Mouse (Mus musculus) heart, postnatal 10 days (tissue): ENCODE data around the gene Kif5c. TPM values are rescaled to one million over a fixed set of nuclear protein-coding genes. Genes with fewer than 3 reads are reported as not detected.

Experiments
- DNase-seq, 2 experiments: peaks; one replicate each; pipeline ENCODE4 v3.0.0; 2021
- intact Hi-C: fragments of 180-260 bp; cut with DNase I; formaldehyde crosslinking; loops from one replicate; pipeline ENCODE4 v1.15.1; 2025
- total RNA-seq, 2 experiments: library from RNA; stranded (reverse); gene quantifications; 2 replicates each; pipeline ENCODE4 v1.2.3; 2021

Kif5c gene
- total RNA-seq, 2 experiments from 2014 or later = 0.74 to 0.89 TPM

DNA sequence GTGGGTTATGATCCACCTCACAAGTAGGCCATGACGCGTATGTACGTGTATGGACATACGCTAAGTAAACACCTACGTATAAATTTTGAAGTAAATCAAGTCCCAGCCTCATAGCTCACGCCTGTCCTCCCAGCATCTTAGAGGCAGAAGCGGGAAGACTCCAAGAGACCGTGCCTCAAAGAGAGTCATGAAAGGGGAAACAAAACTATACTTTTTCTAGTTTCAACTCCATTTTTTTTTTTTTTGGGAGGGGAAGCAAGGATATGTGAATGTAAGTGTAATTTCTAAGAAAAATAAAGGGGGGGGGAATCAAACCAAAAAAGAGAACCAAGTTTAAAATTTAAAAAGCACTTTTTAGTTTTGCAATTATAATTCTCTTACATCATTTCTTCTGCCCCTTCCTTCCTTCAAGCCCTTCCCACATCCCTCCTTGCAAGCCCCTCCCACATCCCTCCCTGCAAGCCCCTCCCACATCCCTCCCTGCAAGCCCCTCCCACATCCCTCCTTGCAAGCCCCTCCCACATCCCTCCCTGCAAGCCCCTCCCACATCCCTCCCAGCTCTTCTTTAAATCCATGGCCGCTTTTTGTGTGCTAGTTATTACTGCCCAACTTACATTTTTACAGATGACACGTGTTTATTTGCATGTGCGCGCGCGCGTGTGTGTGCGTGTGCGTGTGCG is 98.5 kb downstream of the Kif5c start:
- no peak for DNase-seq
- intact Hi-C loops = no loop called here

DNA sequence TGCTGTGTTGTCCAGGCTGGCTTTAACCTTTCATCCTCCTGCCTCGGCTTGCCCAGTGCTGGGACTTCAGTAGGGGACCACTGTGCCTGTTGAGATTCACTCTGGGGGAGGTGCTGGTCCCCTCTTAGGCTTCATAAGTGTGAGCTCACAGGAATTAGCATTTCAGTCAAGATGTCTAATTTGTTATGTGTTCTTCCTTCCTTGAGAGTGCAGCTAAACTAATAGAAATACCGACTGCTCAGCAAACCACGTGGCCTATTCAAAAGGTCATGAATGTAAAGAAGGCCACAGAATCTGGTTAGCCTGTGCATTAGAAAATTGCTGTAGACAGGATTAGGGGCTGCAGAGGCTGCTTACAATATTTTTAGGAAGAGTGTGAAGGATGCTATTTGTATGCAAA is 99.4 kb downstream of the Kif5c start:
- intact Hi-C loops = no loop called here
- DNase-seq = no peak

DNA sequence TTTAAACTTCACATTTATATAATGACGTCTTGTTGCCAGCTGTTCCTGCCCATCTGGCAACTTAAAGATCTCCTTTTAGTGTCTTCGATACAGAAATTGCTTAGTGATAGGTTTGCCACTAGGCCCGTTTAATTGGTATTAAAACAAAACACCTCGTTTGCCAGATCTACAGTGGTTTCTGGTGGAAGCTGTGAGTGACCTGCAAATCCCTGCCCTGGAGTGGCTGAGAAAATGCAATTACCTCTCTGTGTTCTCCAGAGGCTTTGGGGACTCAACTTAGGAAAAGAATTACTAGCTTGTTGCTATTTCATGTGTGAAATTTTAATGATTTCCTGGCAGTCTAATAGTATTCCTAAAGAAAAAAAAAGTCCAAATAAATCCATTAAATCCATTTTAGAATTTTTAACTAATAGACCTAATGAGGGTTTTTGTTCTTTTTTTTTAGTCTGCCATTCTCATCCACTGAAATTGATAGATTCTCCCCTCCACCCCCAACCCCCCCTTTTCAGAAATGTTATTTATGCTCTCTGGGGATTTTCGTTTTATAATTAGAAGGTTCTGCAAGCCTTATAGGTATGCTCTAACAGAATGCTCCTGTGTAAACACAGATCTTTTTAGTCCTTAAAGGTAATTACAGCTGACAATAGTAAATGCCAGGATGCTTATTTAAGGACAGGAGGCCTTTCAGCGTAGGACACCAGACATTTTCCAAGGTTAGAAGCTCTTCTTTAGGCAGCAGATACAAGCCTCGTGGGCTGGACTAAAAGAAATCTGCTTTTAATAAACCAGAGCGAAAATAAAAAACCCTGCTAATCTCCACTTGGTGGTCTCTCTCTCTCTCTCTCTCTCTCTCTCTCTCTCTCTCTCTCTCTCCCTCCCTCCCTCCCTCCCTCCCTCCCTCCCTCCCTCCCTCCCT is 100.1 kb downstream of the Kif5c start:
- intact Hi-C loops = no loop called here
- DNase-seq = no peak

DNA sequence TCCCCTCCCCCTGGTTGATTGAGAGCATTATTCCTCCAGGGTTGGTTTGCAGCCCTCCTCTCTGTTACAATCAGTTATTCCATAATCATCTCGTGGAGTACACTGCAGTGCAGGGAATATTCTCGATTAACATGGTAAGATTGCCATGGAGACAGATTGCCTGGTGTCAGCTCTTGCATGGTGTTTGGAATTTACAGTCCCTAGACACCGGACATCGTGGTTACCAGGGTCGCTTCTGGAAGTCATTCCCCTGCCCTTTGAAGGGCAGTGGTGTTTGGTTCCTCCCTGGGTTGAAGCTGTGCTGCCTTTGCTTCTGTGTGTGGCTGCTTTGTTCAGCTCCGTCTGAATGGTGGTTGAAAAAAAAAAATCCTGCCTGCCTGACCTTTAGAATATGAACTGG is 100.8 kb downstream of the Kif5c start:
- DNase-seq = no peak
- intact Hi-C loops = loop anchor here (10.0 kb wide), 1 partner anchor 175 kb away; no protein-coding TSS in a partner anchor

DNA sequence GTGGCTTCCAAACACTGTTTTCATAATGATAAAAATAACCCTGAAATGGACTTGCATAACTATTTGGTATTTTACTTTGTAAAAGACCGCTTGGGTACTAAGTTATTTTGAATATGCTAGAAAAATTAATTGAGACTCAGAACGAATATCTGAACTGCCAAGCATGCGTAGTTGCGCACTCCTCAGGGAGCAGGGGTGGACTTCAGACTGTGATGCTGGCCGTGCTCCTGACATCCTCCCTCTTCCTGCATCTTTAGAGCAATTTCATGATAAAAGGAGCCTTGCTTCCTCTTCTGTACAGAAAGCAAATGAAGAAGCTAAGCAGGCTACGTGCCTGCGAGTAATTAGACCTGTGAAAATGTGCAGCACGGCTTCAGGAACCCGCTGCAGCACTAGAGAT is 101.2 kb downstream of the Kif5c start:
- peak; percentile 27 to 39 for DNase-seq
- intact Hi-C loops = loop anchor here (10.0 kb wide), 1 partner anchor 176 kb away; no protein-coding TSS in a partner anchor

DNA sequence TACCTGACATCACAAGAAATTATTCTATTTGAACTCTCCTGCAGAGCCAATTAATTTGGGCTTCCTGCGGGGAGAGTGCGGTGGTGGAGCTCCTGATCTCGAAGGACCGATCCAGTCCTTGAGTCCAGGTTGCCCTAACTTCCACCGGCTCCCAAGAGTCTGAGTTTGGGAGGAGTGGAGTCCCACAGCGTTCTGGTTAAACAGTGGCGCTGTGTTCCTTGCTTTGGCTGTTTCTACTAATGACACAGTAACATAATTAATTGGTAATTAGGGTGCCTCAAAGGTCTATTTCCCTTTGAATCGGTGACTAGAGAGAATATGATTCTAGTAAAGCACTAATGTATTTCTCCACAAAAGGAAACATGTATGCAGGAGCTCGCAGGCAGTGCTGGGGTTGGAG is 103.2 kb downstream of the Kif5c start:
- DNase-seq = no peak
- intact Hi-C loops = loop anchor here (10.0 kb wide), 1 partner anchor 178 kb away; no protein-coding TSS in a partner anchor

DNA sequence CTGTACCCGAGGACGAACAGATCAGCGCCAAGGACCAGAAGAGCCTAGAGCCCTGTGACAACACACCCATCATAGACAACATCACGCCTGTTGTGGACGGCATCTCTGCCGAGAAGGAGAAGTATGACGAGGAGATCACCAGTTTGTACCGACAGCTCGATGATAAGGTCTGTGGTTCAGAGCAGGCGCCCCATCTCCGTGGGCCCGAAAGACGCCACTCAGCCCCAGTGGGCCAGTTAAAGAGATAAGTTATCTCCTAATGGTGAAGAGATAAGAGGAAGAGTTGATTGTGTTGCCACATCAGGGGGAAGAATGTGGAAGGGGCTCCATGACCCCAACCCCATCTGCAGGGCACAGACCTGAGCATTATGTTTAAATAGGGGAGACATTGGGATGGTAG is 103.9 kb downstream of the Kif5c start:
- intact Hi-C loops = loop anchor here (10.0 kb wide), 1 partner anchor 178 kb away; no protein-coding TSS in a partner anchor
- no peak for DNase-seq

DNA sequence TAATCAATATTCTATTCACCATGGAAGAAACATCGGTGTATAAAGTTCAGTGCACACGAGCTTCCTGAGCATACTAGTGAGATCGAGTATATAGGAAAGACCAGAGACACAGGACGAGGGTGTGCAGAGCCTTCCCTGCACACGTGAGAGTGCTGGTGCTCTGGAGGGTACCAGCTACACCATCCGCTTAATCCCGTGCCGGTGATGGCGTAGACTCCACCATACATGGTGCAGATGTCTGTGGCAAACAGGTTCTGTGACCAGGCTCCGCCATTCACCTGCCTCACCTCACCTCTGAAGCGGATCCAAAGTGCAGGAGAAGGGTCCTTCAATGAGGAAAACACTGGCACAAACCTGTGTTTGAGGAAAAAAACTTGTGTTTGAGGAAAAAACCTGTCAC is 107.6 kb downstream of the Kif5c start:
- intact Hi-C loops = loop anchor here (2.0 to 10.0 kb wide), 3 partner anchors 182 to 368 kb away; no protein-coding TSS in a partner anchor
- no peak for DNase-seq

DNA sequence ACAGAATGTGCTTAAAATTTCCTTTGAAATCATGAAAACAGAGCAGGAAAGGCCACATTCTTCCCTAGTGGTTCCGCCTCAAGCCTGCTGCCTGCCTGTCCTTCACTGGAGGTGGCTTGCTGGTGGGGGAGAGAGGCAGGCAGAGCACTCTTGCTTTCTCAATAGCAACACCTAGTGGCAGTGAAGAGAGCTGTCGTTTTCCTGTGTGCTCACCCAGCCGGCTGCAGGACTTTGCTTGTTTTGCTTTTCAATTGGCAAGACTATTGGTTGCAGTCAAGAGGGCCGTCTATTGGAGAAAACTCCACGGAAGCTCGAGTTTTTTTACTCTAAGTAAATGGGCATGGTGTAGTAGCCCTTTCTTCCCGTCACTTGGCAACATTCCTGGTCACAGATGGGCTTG is 108.1 kb downstream of the Kif5c start:
- intact Hi-C loops = loop anchor here (2.0 to 10.0 kb wide), 3 partner anchors 182 to 368 kb away; no protein-coding TSS in a partner anchor
- DNase-seq = peak; percentile 76

DNA sequence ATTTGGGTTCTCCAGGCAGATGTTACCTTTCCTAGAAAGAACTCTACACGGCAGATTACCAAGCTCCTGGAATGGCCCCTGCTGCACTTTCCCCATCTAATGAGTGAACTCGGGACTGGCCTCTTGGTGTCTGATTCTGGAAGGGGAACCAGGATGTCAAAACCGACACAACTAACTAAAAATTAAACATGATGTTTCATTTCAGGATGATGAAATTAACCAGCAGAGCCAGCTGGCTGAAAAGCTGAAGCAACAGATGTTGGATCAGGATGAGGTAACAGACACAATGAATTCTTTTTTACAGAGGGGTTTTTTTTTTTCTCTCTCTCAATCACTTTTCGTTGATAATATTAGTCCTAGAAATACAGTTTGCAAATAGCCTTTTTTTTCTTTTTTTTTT is 108.6 kb downstream of the Kif5c start:
- peak; percentile 57 to 59 for DNase-seq
- intact Hi-C loops = loop anchor here (2.0 to 10.0 kb wide), 3 partner anchors 183 to 369 kb away; no protein-coding TSS in a partner anchor

DNA sequence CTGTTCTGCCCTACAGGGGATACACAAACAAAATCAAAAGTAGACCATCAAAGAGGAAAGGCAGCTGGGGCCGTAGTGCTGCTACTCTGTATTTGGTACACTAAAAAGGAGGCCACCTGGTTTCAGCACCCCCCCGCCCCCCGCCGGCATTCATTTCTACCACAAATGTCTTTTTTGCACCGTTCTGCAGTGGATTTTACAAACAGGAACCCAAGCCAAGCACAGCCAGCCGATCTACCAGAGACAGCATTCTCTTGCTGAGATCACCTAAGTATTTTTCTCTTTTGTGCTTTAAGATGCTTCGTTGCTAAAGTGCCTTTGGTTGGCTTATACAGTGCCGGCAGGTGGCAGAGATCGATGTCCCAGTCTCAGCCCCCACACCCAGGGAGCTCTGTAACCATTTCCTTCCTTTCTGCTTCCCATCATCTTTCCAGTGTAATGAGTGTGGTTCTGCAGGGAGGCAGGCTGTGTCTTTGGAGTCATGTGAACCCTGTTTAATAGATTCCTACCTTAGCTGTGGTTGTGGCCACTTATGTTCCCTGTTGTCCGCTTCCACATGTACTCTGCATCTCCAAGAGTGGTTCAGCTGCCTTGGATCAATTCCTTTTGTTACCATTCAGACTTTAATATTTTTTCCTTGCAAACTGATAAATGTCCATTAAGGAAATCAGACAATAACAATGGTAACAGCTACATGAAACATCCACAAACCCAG is 110.0 kb downstream of the Kif5c start:
- intact Hi-C loops = loop anchor here (10.0 kb wide), 1 partner anchor 184 kb away; no protein-coding TSS in a partner anchor
- no peak for DNase-seq

DNA sequence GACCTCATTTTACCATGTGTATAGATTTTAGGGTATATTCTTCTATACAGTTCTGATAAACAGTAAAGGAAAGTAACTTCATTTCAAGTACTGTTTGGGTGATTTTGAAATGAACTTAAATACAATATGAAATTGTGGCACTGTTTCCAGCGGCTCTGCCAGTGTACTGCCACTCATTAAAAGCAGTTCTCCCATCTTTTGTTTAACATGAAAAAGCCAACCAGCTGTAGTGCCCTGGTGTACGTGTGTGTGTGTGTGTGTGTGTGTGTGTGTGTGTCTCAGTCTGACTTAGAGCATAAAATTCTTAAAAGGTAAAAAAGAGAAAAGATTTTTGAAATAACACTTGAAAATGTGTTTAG is 110.5 kb downstream of the Kif5c start:
- DNase-seq = no peak
- intact Hi-C loops = loop anchor here (10.0 kb wide), 1 partner anchor 185 kb away; no protein-coding TSS in a partner anchor

DNA sequence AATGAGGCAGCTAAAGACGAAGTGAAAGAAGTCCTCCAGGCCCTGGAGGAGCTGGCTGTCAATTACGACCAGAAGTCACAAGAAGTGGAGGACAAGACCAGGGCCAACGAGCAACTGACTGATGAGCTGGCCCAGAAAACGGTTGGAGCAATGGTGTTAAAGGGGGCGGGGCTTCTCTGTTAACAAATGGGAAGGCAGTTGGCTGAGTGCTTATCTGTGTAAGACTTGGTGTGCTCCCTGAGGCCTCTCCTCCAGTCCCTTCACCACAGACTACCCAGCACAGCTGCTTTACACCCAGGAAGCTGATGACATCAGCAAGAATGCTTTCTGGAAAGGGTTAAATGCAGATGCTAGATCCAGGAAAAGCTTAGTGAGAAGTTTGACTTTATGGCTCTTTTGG is 111.1 kb downstream of the Kif5c start:
- peak in 1 of 2 experiments; percentile 22 for DNase-seq
- intact Hi-C loops = loop anchor here (5.0 kb wide), 1 partner anchor 823 kb away; no protein-coding TSS in a partner anchor

DNA sequence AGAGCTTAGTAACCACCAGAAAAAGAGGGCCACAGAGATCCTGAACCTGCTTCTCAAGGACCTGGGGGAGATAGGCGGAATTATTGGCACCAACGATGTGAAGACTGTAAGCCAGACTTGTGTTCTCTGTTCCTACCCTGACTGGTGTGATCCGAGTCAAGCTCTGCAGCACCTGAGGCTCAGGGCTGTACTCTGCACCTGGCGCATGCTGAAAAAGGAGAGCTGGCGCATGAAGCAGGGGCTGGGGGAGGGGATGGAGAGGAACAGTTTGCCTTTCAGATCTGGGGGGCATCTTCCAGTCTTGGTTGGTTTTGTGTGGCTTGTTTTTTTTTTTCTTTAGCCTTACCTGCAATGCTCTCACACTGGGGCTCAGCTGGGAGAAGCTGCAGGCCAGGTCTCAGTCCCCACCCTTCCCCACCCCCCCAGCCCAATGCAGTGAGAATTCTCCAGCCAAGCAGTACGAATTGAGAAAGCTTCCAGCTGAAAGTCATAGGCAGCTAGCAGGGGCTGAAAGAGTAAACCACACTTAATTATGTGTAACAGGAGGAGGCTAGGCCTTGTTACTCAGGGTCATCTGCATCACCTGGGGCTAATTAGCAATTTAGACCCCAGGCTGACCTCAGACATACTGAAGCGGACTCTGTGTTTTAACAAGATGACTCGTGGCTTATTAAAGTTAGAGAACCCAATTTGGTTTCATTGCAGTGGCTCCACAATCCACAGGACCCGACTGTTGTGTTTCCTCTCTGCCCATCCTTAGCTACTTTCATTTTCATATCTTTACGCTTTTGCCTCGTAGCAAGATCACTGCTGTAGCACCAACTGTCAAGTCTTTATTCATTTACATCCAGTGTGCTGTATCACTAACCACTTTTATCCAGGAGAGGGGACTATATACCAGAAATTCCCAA is 113.9 kb downstream of the Kif5c start:
- intact Hi-C loops = loop anchor here (5.0 kb wide), 1 partner anchor 826 kb away; no protein-coding TSS in a partner anchor
- no peak for DNase-seq

DNA sequence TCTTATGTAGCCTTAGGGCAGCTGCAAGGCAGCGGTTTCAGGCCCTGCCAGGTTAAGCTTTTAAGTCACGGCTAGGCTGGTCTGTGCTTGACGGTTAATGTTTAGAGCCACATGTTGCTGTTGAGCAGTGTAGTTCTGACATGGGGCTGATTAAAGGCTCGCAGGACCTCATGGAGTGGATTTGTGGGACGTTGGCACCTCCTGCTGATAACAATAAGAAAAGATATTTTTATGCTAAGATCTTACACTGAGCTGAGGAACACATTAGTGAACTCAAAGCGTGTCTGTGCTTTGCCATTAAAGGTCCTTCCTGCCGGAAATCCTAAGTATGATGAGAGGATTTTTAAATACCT is 114.5 kb downstream of the Kif5c start:
- no peak for DNase-seq
- intact Hi-C loops = loop anchor here (2.0 to 5.0 kb wide), 2 partner anchors 375 to 826 kb away; no protein-coding TSS in a partner anchor

DNA sequence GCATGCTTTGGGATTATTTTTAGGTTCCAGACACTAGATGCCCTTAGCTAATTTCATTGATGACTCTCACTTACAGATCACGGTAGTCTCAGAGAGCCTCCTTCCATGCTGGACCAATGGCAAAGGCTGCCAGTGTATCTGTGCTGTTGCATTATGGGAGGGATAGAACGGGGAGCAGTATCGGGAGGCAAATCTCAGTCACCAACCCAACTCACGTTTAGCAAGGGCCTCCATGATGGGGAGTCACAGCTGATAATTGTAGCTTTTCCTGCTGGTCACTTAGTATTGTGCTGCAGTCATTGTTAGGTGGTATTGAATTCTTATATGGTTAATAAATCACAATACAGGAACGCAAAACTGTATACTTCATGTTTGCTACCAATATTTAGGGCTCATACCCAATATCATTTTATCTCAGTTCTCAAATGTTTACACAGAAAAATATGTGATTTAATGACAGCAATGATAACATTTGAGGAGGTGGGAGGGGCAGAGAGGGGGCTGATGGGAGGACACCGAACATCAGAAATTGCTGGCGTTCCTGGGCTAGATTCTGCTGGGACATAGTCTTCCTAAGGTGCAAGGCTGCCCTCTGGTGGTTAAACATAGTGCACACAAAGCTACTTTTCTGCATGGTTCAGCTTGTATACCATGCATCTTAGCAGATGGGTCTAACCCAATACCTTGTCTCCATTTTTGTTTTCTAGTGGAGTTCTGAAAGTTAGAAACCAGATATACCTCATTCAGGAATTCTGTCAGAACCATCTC is 115.1 kb downstream of the Kif5c start:
- intact Hi-C loops = loop anchor here (2.0 to 5.0 kb wide), 2 partner anchors 375 to 827 kb away; no protein-coding TSS in a partner anchor
- DNase-seq = peak; percentile 77 to 89

DNA sequence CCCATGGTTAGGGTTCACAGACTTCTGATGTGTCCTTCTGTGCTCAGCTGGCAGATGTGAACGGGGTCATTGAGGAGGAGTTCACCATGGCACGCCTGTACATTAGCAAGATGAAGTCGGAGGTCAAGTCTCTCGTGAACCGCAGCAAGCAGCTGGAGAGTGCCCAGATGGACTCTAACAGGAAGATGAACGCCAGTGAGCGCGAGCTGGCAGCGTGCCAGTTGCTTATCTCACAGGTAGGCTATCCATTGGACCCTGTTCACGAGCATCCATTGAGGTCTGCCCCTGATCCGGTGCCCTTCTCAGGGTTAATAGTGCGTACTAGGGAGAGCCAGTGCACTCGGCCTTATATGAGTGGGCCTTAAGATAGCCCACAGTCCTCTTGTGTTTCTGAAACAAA is 116.3 kb downstream of the Kif5c start:
- DNase-seq = no peak
- intact Hi-C loops = loop anchor here (2.0 kb wide), 1 partner anchor 377 kb away; no protein-coding TSS in a partner anchor

DNA sequence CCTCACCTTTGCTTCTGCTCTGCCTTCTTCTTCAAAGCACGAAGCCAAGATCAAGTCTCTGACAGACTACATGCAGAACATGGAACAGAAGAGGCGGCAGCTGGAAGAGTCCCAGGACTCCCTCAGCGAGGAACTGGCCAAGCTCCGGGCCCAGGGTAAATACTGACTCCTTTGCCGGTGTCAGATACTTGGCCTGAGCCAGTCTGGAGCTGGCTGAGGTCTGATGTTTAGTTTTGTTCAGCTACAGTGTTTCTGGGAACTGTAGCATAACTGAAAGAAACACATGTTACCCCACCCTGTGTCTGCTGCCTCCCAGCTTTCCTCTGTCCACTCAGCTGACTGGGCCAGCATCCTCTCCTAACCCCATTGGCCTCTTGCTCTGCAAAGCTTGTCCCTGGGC is 119.9 kb downstream of the Kif5c start:
- peak; percentile 29 to 41 for DNase-seq
- intact Hi-C loops = no loop called here

DNA sequence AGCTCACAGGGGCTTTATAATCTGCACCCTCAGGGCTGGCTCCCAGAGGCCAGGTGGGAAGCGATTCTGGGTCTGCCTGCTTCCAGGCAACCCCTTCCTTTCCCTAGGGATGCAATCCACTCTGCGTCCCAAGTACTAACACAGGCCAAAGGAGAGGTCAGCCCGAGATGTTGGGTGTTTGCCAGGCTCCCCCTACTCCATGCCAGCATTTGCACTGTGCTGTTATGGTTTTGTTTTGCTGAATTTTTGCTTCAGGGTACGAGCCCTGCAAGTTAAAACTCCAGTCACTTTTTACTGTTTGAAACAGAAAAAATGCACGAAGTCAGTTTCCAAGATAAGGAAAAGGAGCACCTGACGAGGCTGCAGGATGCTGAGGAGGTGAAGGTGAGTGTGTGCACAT is 121.9 kb downstream of the Kif5c start:
- intact Hi-C loops = no loop called here
- no peak for DNase-seq
